Mouse (Mus musculus): ENCODE data around the gene Spag5.

GRCm38 (mm10) chr11:78354905-78355304 is 53.6 kb downstream of the Spag5 start:
- TF ChIP-seq CTCF (IDR thresholded peaks at IDR 0.05; ENCODE audit: extremely low read depth, insufficient read depth, insufficient read length, insufficient replicate concordance): no peak
- TF ChIP-seq POLR2A (IDR thresholded peaks at IDR 0.05; ENCODE audit: low read depth, low read length): no peak

Data from spleen, adult 2 months (tissue).